Mouse (Mus musculus) lung, adult 2 months (tissue): ENCODE measurements at regions not wholly inside any gene's neighbourhood (a gene's known extent, or its start where the extent isn't known, plus 50 kb on each side); places are given as distances from the start of the nearest gene placed in this dataset.

Source experiments
- CTCF ChIP-seq: fragments of 200-500 bp; IDR thresholded peaks from 2 replicates; pipeline ENCODE4 v1.5.1; 2011; ENCODE audit warnings: mild to moderate bottlenecking, low read length, control low read depth; ENCODE audit not compliant: insufficient read depth
- POLR2A ChIP-seq: fragments of 200-500 bp; IDR thresholded peaks from 2 replicates; pipeline ENCODE4 v1.6.1; 2011; ENCODE audit warnings: low read depth, mild to moderate bottlenecking, control low read depth, low read length, borderline replicate concordance; ENCODE audit errors: extremely low read depth

DNA sequence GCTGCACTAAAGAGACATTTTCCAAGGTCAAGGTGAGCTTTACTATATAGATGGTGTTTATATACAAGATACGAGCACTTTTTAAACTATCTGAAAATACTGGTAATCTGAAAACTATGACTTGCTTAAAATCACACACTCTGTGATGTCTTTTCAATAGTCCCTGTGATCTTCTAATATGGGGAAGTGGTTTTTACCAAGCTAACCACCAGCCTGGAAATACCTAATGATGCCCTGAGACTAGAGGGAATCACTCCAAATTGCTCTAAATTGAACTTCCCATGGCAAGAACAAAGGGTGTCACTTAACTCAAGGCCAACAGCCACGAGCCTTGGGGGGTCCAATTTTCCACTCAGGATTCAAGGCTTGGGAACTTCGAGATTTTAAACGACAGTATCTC lies 185.7 kb downstream of the Sp3 start:
- TF ChIP-seq POLR2A = no peak
- no peak for TF ChIP-seq CTCF
